ENCODE assay signal across 25 mouse cellular contexts in the genomic region with DNA sequence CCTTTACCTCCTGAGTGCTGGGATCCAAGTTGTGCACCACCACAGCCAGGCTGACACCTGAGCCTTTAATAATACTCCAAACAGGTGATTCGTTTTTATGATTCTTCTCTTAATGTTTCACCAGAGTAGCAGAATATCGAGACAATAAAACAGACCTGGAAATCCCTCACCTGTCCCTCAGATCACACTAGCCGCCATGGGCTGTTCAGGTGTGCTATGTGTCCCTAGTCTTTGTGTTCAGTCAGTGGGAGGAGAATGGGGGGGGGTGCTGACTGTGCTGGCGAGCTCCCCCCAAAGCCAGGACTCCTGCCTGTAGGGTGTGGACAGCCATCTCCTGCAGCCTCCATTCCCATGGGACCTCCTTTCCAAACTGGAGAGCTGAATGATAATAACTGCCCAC.
"Had no signal": no experiment of that assay in that cellular context is flagged by ENCODE, and none has a peak within 500 bp of the region (broad histone marks: within the 10 kb centered on the region; RNA-seq: fewer than 3 reads in every experiment).

No protein-coding gene starts in this region.

- H3K27ac ChIP-seq: gastrocnemius, adult 2 months; heart, embryonic 10.5 days; hindbrain, embryonic 10.5 days; hindbrain, embryonic 12.5 days; hindbrain, embryonic 14.5 days; layer of hippocampus, adult 2 months; left cerebral cortex, adult 2 months; limb, embryonic 10.5 days; limb, embryonic 12.5 days; liver, embryonic 12.5 days; liver, embryonic 14.5 days had no signal

- H3K4me2 ChIP-seq: heart, embryonic 12.5 days; hindbrain, embryonic 12.5 days; hindbrain, embryonic 14.5 days; limb, embryonic 12.5 days; liver, embryonic 12.5 days had no signal

- H3K9ac ChIP-seq: heart, embryonic 12.5 days; hindbrain, embryonic 12.5 days; hindbrain, embryonic 14.5 days; limb, embryonic 12.5 days; liver, embryonic 12.5 days; liver, embryonic 14.5 days had no signal

- ATAC-seq: hindbrain, embryonic 16.5 days; inflammation-experienced regulatory T-cells, adult 6 months; liver, embryonic 12.5 days had no signal

- DNase-seq: gastrocnemius, adult 2 months; gastrocnemius, postnatal 10 days; gastrocnemius, postnatal 25 days; heart, adult 18-20 months; heart, postnatal 10 days; heart, postnatal 4 days; kidney, adult 18-20 months; kidney, adult 8-10 months; kidney, postnatal 10 days; kidney, postnatal 25 days; kidney, postnatal 4 days; liver had no signal

- H3K9me3 ChIP-seq: heart, embryonic 10.5 days; heart, embryonic 12.5 days; limb, embryonic 10.5 days; liver, embryonic 12.5 days had no signal

- H3K27me3 ChIP-seq: heart, embryonic 12.5 days; hindbrain, embryonic 12.5 days; limb, embryonic 12.5 days; liver, embryonic 12.5 days had no signal

- H3K4me3 ChIP-seq: gastrocnemius, adult 2 months; heart, embryonic 10.5 days; heart, embryonic 12.5 days; hindbrain, embryonic 10.5 days; hindbrain, embryonic 12.5 days; layer of hippocampus, adult 2 months; left cerebral cortex, adult 2 months; limb, embryonic 10.5 days; limb, embryonic 12.5 days; liver, embryonic 12.5 days had no signal

- H3K4me1 ChIP-seq: heart, embryonic 10.5 days; hindbrain, embryonic 10.5 days; hindbrain, embryonic 12.5 days; limb, embryonic 10.5 days had no signal

- H3K36me3 ChIP-seq: heart, embryonic 10.5 days; heart, embryonic 12.5 days; hindbrain, embryonic 10.5 days; hindbrain, embryonic 12.5 days; limb, embryonic 10.5 days; limb, embryonic 12.5 days; liver, embryonic 12.5 days had no signal
